Mouse (Mus musculus) frontal cortex, postnatal 36 days (tissue): Measurements from ENCODE around the gene Olfr181.

Source experiments
- DNase-seq, 2 experiments: peaks; one replicate each; pipeline ENCODE4 v3.0.0; 2022; ENCODE audit warnings: low spot score in 2 of 2

Gene Olfr181

DNA sequence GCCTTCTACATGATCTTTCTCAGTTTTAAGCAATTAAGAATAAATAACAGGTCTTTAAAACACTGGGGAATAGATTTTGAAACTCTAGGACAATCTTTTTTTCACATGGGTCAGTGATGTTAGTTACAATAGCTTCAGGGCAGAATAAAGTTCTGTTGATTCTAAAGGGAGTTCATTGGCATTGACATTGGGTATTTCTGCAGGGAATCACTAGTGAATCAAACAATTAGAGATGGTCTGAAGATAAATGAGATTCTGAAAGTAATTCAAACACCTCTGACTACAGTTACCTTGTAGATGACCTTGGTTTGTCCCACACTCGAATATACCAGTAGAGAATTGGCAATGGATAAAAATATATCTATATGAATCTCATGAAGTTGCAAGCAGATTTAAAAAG is at the start of gene Olfr181:
Gene Olfr181 (minus strand): TSS at position 101 of the 400 bp plus-strand sequence.
- DNase-seq, result no peak

DNA sequence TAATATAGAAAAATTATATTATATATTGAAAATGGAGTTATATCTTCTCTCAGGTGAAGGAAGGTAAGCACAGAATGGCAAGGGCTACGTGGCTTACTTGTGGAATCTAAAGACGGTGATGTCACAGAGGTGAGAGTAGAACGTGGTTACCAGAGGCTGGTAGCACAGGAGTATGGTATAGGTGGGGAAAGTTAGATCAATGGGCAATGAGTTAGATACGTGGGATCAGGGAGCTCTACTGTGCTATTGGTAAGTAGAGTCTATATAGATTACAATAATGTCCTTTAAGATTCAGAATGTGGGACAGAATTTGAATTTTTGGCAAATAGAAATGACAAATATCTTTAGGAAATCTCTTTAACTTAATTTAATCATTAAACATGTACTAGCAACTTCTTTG is 737 bp upstream of the Olfr181 start, which contains the start of gene Olfr180:
Gene Olfr180 (minus strand): TSS at position 101 of the 400 bp plus-strand sequence.
- no peak for DNase-seq

DNA sequence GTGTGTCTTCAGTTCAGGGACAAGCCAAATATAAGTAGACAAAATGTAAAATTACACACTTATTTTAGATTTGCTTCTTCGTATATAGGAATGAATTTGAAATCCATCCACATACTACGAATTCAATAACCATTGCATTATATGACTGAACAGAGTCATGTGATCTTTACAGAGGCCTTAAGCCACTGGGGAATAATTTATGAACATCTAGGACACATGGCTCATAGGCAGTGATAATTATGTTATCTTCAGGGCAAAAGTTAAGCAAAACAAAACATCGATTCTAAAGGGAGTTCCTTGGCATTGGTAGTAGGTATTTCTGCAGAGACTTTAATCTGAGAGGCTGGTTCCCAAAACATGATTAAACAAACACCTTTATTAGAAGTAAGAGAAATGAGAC is 36.6 kb downstream of the Olfr181 start, which contains the start of gene Olfr178:
Gene Olfr178 (minus strand): TSS at position 101 of the 400 bp plus-strand sequence.
- no peak for DNase-seq

GRCm38 (mm10) chr16:58884416-58884815 is 44.1 kb downstream of the Olfr181 start:
- peak in 1 of 2 experiments; percentile 3 for DNase-seq
